Mouse (Mus musculus) mammary gland, adult 2 months (tissue): Measurements from ENCODE around the gene Rab3a. TPM values are rescaled to one million over a fixed set of nuclear protein-coding genes. Genes with fewer than 3 reads are reported as not detected.

ENCODE experiments used
- polyA plus RNA-seq: library from polyadenylated mRNA; depleted of rRNA; stranded (reverse); fragments of >200 nt; gene quantifications from 2 replicates; pipeline ENCODE4 v1.2.3, GENCODE M21; 2012; ENCODE audit warnings: low replicate concordance; rRNA removed

The Rab3a gene
- 32.7 and 43.5 TPM in 2 replicates for polyA plus RNA-seq

GRCm38 (mm10) chr8:70754043-70754870, at the start of gene Rab3a:
TSS of gene Rab3a (plus strand) at chr8:70754679.

GRCm38 (mm10) chr8:70718297-70718696, 36.2 kb upstream of the Rab3a start, which contains the start of gene Gm3336:
TSS of gene Gm3336 (plus strand) at chr8:70718543.

GRCm38 (mm10) chr8:70723486-70724210, 30.8 kb upstream of the Rab3a start, which contains the start of gene Pde4c:
TSS of gene Pde4c (plus strand) at chr8:70723720.

GRCm38 (mm10) chr8:70760775-70761406, 6.4 kb downstream of the Rab3a start, which contains the start of gene Mpv17l2:
TSS of gene Mpv17l2 (minus strand) at chr8:70760946.

GRCm38 (mm10) chr8:70776496-70777444, 22.3 kb downstream of the Rab3a start, which contains the start of gene Pik3r2:
TSS of gene Pik3r2 (minus strand) at chr8:70776713.

GRCm38 (mm10) chr8:70804481-70805206, 50.2 kb downstream of the Rab3a start, which contains the start of gene Mast3:
TSS of gene Mast3 (minus strand) at chr8:70805054.

GRCm38 (mm10) chr8:70808239-70808638, 53.8 kb downstream of the Rab3a start, which contains the start of gene Il12rb1:
TSS of gene Il12rb1 (plus strand) at chr8:70808449.

Other genes with a start within 250 kb of the Rab3a start
- 240 and 366 TPM in 2 replicates for gene Rex1bd, start 247.9 kb upstream of the Rab3a start, polyA plus RNA-seq
- 371 and 768 TPM in 2 replicates for gene Uba52, start 243.9 kb upstream of the Rab3a start, polyA plus RNA-seq
- 331 and 487 TPM in 2 replicates for gene Fkbp8, start 227.0 kb upstream of the Rab3a start, polyA plus RNA-seq
- gene Kxd1, start 226.7 kb upstream of the Rab3a start, polyA plus RNA-seq, result 82.7 and 119 TPM in 2 replicates
- 29.0 and 40.3 TPM in 2 replicates for gene Ell, start 215.2 kb upstream of the Rab3a start, polyA plus RNA-seq
- gene Isyna1, start 160.3 kb upstream of the Rab3a start, polyA plus RNA-seq, result 107 and 194 TPM in 2 replicates
- gene Ssbp4, start 145.8 kb upstream of the Rab3a start, polyA plus RNA-seq, result 143 and 413 TPM in 2 replicates
- gene Lrrc25, start 138.5 kb upstream of the Rab3a start, polyA plus RNA-seq, result 23.8 and 34.0 TPM in 2 replicates
- 1.3 and 4.8 TPM in 2 replicates for gene Gdf15, start 122.2 kb upstream of the Rab3a start, polyA plus RNA-seq
- 36.5 and 50.6 TPM in 2 replicates for gene Pgpep1, start 94.3 kb upstream of the Rab3a start, polyA plus RNA-seq
- gene Lsm4, start 81.4 kb upstream of the Rab3a start, polyA plus RNA-seq, result 62.1 and 102 TPM in 2 replicates
- gene Jund, start 55.7 kb upstream of the Rab3a start, polyA plus RNA-seq, result 185 and 938 TPM in 2 replicates
- gene Iqcn, start 51.2 kb upstream of the Rab3a start, polyA plus RNA-seq, result 0.03 and 0.04 TPM in 2 replicates
- 0.20 and 0.50 TPM in 2 replicates for gene Gm3336, start 36.1 kb upstream of the Rab3a start, polyA plus RNA-seq
- 5.5 and 6.5 TPM in 2 replicates for gene Pde4c, start 31.0 kb upstream of the Rab3a start, polyA plus RNA-seq
- 69.3 and 175 TPM in 2 replicates for gene Mpv17l2, start 6.3 kb downstream of the Rab3a start, polyA plus RNA-seq
- gene Pik3r2, start 22.0 kb downstream of the Rab3a start, polyA plus RNA-seq, result 149 and 256 TPM in 2 replicates
- 90.3 and 270 TPM in 2 replicates for gene Mast3, start 50.4 kb downstream of the Rab3a start, polyA plus RNA-seq
- gene Il12rb1, start 53.8 kb downstream of the Rab3a start, polyA plus RNA-seq, result 2.4 and 4.3 TPM in 2 replicates
- gene Arrdc2, start 85.0 kb downstream of the Rab3a start, polyA plus RNA-seq, result 47.5 and 97.3 TPM in 2 replicates
- 12.7 and 19.0 TPM in 2 replicates for gene Kcnn1, start 108.6 kb downstream of the Rab3a start, polyA plus RNA-seq
- 38.1 and 57.1 TPM in 2 replicates for gene Ccdc124, start 119.3 kb downstream of the Rab3a start, polyA plus RNA-seq
- gene Slc5a5, start 138.1 kb downstream of the Rab3a start, polyA plus RNA-seq, result 118 and 221 TPM in 2 replicates
- 5,038 and 8,367 TPM in 2 replicates for gene Rpl18a, start 142.7 kb downstream of the Rab3a start, polyA plus RNA-seq
- gene Map1s, start 151.3 kb downstream of the Rab3a start, polyA plus RNA-seq, result 52.8 and 110 TPM in 2 replicates